Mouse (Mus musculus): ENCODE measurements around the gene Actg2. TPM values are rescaled to one million over a fixed set of nuclear protein-coding genes. Genes with fewer than 3 reads are reported as not detected.

Actg2 gene
- 0.51 TPM for polyA plus RNA-seq (2017; shearing (Covaris generic))

DNA sequence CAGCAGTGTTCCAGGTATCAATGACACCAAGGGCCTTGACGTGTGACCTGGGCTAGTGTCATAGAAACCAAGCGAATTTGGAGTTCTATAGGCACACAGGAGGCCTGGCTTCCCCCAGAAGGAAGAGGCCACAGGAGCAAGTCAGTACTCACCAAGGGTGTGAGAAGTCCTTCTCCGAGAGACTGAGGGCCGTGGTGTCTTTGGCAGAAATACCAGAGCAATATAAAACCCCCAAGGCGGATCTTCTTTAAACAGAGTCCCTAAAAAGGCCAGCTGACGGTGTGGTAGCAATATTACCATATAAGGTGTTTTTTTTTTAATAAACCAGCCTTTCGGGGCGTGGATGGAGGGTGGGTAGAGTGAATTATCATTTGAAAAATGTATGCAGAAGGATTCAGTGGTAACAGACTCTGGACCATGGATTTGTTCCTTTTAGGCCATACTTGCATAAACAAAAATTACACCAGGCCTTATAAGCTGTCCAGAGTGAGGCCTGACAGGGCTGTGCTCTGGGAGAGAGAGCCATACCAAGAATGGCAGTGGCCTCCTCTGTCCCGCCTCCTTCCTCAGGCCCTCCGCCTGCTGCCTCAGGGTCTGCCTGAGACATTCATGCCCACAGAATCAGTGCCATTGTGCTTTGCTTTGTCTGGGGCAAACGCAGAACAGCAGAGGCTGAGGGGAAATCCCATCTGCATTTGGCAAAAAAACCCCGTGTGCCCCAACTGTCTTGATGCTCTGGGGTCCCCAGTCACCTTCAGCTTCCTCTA, at the start of gene Actg2:
Actg2 (minus strand) TSS at position 238 of the 767 bp plus-strand sequence.

GRCm38 (mm10) chr6:83572671-83573070, 36.6 kb upstream of the Actg2 start, which contains the start of gene Stambp:
Stambp (minus strand) TSS chr6:83572729.

DNA sequence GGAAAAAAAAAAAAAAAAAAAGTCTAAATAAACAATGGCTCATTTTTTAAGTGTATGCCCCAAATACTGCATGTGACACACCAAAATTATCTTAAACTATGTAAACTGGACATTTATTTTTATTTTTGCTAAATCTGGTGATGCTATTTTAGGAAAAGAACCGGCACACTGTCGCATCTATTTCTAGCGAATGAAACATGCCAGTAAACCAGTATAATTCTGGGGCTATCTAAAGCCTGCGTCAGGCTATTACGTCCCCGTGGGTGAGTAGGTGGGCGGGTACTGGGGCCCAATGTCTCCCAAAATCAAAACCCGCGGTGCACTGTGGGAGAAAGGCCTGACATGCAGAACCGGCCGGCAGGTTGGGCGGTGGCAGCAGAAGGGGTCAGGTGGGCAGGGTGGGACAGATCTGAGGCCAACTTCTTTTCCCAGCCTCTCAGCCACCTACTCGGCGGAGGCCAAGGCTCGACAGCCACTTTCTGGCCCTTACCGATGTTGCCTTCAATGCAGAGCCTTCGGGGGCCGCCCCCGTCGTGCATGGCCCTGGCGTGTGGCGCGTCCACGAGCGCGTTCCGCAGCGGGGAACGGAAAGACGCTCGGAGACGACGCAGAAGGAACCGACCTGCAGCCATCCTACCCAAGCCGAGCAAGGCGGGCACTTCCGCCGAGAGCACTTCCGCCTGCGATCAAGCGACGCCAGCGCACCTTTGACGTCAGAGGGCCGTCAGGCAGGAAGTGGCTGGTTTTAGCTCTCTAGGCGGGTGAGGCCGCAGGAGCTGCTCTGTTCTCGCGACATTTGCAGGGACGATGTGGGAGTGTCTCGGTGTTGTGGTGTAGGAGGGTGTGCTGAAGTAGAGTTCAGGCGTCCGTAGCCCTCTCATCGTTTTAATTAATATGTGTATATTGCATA, 29.6 kb downstream of the Actg2 start, which contains the start of gene Dguok:
Dguok (minus strand) TSS at position 712 of the 910 bp plus-strand sequence.

Other genes starting within 250 kb of the Actg2 start
- gene Mthfd2, start 210.4 kb downstream of the Actg2 start, polyA plus RNA-seq (2017; shearing (Covaris generic)) = 54.7 TPM
- 177 TPM for gene Mob1a, start 210.2 kb downstream of the Actg2 start, polyA plus RNA-seq (2017; shearing (Covaris generic))
- 56.9 TPM for gene Bola3, start 187.1 kb downstream of the Actg2 start, polyA plus RNA-seq (2017; shearing (Covaris generic))
- 27.0 TPM for gene Tet3, start 77.2 kb downstream of the Actg2 start, polyA plus RNA-seq (2017; shearing (Covaris generic))
- 87.0 TPM for gene Dguok, start 29.3 kb downstream of the Actg2 start, polyA plus RNA-seq (2017; shearing (Covaris generic))
- 29.2 TPM for gene Stambp, start 36.5 kb upstream of the Actg2 start, polyA plus RNA-seq (2017; shearing (Covaris generic))
- not detected for gene Clec4f, start 119.9 kb upstream of the Actg2 start, polyA plus RNA-seq (2017; shearing (Covaris generic))
- gene Cd207, start 141.6 kb upstream of the Actg2 start, polyA plus RNA-seq (2017; shearing (Covaris generic)) = not detected
- gene Vax2, start 175.0 kb upstream of the Actg2 start, polyA plus RNA-seq (2017; shearing (Covaris generic)) = 3.8 TPM
- gene Atp6v1b1, start 206.7 kb upstream of the Actg2 start, polyA plus RNA-seq (2017; shearing (Covaris generic)) = not detected
- gene Ankrd53, start 226.4 kb upstream of the Actg2 start, polyA plus RNA-seq (2017; shearing (Covaris generic)) = not detected
- 60.5 TPM for gene Tex261, start 239.5 kb upstream of the Actg2 start, polyA plus RNA-seq (2017; shearing (Covaris generic))

Data from effector memory CD4-positive, alpha-beta T cell, adult 7 months (primary cell).